Mouse (Mus musculus) layer of hippocampus, postnatal 14 days (tissue): ENCODE measurements at regions not wholly inside any gene's neighbourhood (a gene's known extent, or its start where the extent isn't known, plus 50 kb on each side); places are given as distances from the start of the nearest gene placed in this dataset.
A peak's percentile ranks its signal among the peaks of the same experiment; 100 is the strongest.

Experiments
- DNase-seq, 2 experiments: peaks; one replicate each; pipeline ENCODE4 v3.0.0; 2021 to 2022; ENCODE audit warnings: low spot score in 2 of 2, mixed read lengths in 1 of 2

DNA sequence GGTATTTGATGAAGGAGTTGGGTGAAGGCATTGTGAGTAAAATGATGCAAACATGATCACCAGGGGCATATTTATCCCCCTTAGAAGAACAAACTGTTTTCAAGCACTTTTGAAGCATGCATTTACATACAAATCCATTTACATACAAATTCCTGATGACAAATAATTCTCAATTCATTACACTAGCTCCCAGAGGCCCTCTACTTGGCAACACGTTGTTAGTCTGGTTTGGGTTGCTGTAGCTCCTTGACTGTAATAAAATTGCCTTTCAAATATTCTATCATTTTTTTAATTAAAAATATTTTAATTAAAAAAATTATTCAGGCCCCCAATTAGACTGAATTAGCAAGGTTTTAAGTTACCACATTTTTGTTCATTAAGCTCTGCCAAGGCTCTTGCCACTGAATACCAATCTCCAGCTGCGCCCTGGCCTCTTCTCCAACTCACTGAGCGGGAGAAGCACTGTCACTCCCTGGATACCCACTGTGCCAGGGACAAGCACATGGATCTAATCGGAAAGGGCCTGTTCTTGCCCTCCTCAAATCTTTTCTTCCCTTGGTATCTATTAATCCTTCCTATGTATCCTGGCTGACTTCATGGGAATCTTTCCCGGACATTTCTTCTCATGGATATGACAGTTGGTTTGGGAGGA lies 147.1 kb upstream of the Pou3f4 start:
- peak in 1 of 2 experiments; percentile 24 for DNase-seq

DNA sequence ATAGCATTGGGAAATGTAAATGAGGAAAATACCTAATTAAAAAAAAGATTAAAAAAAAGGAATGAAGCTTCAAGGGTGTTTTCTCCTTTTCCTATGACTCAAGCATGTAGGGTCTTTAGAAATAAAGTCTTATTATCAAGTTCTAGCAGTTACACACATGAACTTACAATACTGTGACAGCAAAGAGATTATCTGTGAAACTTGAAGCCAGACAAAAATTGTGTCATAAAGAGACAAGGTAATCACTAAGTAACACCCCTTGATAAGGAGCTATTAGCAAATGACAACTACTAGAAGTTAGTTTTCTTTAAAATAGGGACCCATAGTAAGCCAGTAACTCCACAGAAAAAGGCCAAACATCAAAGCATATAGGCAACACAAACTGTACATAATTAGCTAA lies 140.9 kb upstream of the Pou3f4 start:
- DNase-seq, result no peak

DNA sequence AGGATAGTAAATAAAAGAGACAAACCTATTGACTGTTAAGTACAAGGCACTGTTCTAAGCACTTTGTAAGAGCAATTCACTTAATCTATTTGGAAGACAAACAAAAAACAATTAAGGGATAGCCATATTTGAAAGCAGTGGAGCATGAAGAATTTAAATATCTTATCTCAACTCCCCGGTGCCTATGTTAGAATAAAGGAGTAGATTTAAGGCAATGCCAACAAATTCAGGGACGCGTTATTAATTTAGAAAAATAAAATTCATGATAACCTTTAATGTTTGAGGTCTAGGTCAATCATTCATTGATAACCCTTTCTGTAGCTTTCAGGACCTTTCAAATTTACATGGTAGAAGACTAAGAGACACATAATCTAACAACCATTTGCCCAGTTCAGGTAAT lies 135.5 kb upstream of the Pou3f4 start:
- no peak for DNase-seq

DNA sequence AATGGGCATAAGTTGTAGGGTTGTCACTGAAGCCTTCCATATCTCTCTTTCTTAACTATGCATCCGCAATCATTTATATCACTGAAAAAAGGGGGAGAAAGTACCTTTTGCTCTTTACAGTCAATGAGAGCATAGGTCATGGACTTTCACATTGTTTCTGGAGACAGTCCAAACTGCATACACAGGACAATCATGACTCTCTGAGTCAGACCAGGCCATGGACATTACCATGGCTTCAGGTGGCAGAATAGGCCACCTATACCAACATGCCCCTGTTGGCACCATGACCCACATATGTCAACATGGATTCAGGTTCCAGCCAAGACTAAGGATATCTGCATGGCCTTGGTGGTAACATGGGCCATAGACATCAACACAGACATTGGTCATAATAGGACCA lies 133.5 kb upstream of the Pou3f4 start:
- no peak for DNase-seq

DNA sequence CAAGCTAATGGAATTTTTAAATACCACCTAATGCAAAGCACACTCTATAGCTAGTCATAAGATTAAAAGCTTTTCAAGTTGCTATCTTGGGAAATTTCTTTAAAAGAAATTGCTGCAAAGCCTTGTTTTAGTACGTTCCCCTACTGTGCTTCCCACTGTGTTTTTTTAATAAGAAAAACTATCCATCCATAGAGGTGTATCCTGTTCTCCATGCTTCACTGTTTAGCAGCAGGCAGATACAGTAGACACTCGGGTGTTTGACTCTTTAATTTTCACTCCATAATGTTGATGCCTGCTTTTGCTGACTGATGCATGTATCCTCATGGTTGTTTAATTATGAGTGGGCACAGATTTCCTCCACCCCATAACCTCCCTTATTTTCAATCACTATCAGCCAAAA lies 113.6 kb upstream of the Pou3f4 start:
- DNase-seq, result no peak

DNA sequence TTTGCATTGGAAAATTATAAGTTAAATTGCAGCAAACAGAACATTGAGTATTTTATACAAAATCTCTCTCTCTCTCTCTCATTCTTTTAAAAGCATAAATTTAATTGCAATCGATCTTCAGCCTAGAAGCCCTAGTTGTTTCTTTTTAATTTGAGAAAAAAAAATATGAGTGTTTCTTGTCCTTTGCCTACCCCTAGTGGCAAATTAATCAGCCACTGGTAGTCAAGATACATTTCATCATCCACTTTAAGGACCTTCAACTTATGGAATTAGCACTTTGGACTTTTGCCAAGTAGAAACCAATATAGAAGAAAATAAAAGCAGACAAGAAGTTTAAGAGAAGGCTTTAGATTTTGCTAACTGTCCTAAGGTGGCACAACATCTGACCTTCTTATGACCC lies 99.9 kb upstream of the Pou3f4 start:
- no peak for DNase-seq

DNA sequence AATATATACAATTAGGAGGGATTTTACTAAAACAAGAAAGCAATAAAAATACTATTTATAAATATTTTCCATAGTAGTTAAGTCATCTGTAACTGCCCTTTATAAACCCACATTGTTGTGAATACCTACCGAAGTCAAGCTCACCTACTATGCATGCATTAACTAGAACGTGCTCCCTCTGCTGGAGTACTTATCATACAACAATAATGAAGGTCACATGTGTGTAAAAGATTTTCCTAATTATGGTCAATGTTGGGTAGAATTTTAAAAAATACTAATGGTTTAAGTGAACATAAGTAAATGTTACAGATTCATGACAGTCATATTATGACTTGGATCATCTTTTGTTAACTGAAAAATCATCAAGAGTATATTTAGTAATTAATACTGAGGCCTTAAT lies 50.0 kb upstream of the Pou3f4 start:
- no peak for DNase-seq
